Mouse (Mus musculus): ENCODE data around the gene Fgd3.

Fgd3 gene

GRCm38 (mm10) chr13:49247740-49248466, 72.2 kb downstream of the Fgd3 start:
- peak; percentile 63 for DNase-seq (ENCODE audit: low spot score)

GRCm38 (mm10) chr13:49247232-49247739, 72.8 kb downstream of the Fgd3 start:
- peak; percentile 21 for DNase-seq (ENCODE audit: low spot score)

GRCm38 (mm10) chr13:49246626-49247025, 73.5 kb downstream of the Fgd3 start:
- no peak for DNase-seq (ENCODE audit: low spot score)

- no peak for DNase-seq (ENCODE audit: low spot score)
These were observed 74.1 kb downstream of the Fgd3 start for GRCm38 (mm10) chr13:49246011-49246410.

- DNase-seq (ENCODE audit: low spot score), result no peak
These were observed 74.9 kb downstream of the Fgd3 start for GRCm38 (mm10) chr13:49245251-49245650.

GRCm38 (mm10) chr13:49243492-49243891, 76.6 kb downstream of the Fgd3 start:
- DNase-seq (ENCODE audit: low spot score), result no peak

- DNase-seq (ENCODE audit: low spot score), result no peak
These were observed 77.6 kb downstream of the Fgd3 start for GRCm38 (mm10) chr13:49242321-49243065.

- no peak for DNase-seq (ENCODE audit: low spot score)
These were observed 81.4 kb downstream of the Fgd3 start for GRCm38 (mm10) chr13:49238737-49239136.

GRCm38 (mm10) chr13:49237617-49238016, 82.5 kb downstream of the Fgd3 start:
- DNase-seq (ENCODE audit: low spot score), result no peak

- no peak for DNase-seq (ENCODE audit: low spot score)
These were observed 85.4 kb downstream of the Fgd3 start for GRCm38 (mm10) chr13:49234711-49235110.

- DNase-seq (ENCODE audit: low spot score), result no peak
These were observed 86.1 kb downstream of the Fgd3 start for GRCm38 (mm10) chr13:49233792-49234572.

GRCm38 (mm10) chr13:49225633-49226032, 94.5 kb downstream of the Fgd3 start:
- DNase-seq (ENCODE audit: low spot score), result no peak

- no peak for DNase-seq (ENCODE audit: low spot score)
These were observed 95.0 kb downstream of the Fgd3 start for GRCm38 (mm10) chr13:49225159-49225558.

- no peak for DNase-seq (ENCODE audit: low spot score)
These were observed 95.4 kb downstream of the Fgd3 start for GRCm38 (mm10) chr13:49224729-49225128.

- DNase-seq (ENCODE audit: low spot score), result no peak
These were observed 95.8 kb downstream of the Fgd3 start for GRCm38 (mm10) chr13:49224314-49224713.

GRCm38 (mm10) chr13:49220912-49221311, 99.2 kb downstream of the Fgd3 start:
- no peak for DNase-seq (ENCODE audit: low spot score)

GRCm38 (mm10) chr13:49219367-49219766, 100.7 kb downstream of the Fgd3 start:
- no peak for DNase-seq (ENCODE audit: low spot score)

- DNase-seq (ENCODE audit: low spot score), result peak; percentile 41
These were observed 101.5 kb downstream of the Fgd3 start for GRCm38 (mm10) chr13:49218651-49219050.

- DNase-seq (ENCODE audit: low spot score), result peak; percentile 18
These were observed 103.1 kb downstream of the Fgd3 start for GRCm38 (mm10) chr13:49216808-49217561.

GRCm38 (mm10) chr13:49216220-49216552, 103.9 kb downstream of the Fgd3 start:
- DNase-seq (ENCODE audit: low spot score), result no peak

GRCm38 (mm10) chr13:49215504-49216219, 104.4 kb downstream of the Fgd3 start, which contains the start of gene Card19:
Gene Card19 (minus strand): TSS chr13:49216037.
- DNase-seq (ENCODE audit: low spot score), result peak; percentile 98
